Comparison of ENCODE assay signal across 19 mouse cellular contexts in the genomic region with DNA sequence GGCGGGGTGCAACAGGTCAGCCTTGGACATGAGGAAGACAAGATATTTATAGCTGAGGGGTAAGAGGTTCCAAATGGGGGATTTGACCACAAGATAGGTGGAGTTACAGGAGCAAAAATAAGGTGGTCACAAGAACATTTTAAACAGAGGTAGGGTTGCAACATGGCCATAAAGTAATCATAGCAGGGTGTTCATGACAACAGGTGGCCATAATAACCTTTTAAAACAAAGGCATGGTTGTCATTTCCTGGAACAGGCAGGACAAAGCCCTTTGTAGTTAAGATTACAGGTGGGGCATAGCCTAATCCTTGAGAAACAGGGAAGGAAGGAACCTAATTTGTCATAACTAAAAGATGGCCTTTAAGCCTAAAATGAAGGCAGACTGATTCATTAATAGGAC.
"Had no signal": no experiment of that assay in that cellular context is flagged by ENCODE, and none has a peak within 500 bp of the region (broad histone marks: within the 10 kb centered on the region; RNA-seq: fewer than 3 reads in every experiment).

No protein-coding gene starts in this region.

- ATAC-seq: liver, postnatal 0 days; lung, postnatal 0 days; midbrain, embryonic 15.5 days had no signal

- H3K9ac ChIP-seq: limb, embryonic 12.5 days; limb, embryonic 15.5 days; liver, embryonic 14.5 days; liver, postnatal 0 days; lung, embryonic 14.5 days; midbrain, embryonic 12.5 days; midbrain, embryonic 15.5 days; stomach, embryonic 15.5 days had no signal

- H3K36me3 ChIP-seq: midbrain, embryonic 15.5 days had no signal

- H3K4me1 ChIP-seq: midbrain, embryonic 15.5 days; stomach, embryonic 15.5 days had no signal

- H3K27ac ChIP-seq: kidney, postnatal 0 days; limb, embryonic 12.5 days; limb, embryonic 15.5 days; liver, embryonic 14.5 days; macrophage; midbrain, embryonic 12.5 days; midbrain, embryonic 15.5 days; stomach, embryonic 15.5 days had no signal

- H3K9me3 ChIP-seq: limb, embryonic 12.5 days; midbrain, embryonic 12.5 days; midbrain, embryonic 15.5 days; stomach, embryonic 15.5 days had no signal

- DNase-seq: kidney, adult 9 months; kidney, postnatal 4 days; left cerebral cortex, postnatal 4 days; liver, postnatal 0 days; lung, embryonic 14.5 days; right cerebral cortex, postnatal 14 days; right cerebral cortex, postnatal 4 days; spleen, adult 18-20 months; thymus, postnatal 25 days had no signal

- H3K4me3 ChIP-seq: limb, embryonic 12.5 days; limb, embryonic 15.5 days; midbrain, embryonic 12.5 days; midbrain, embryonic 15.5 days; stomach, embryonic 15.5 days had no signal

- H3K4me2 ChIP-seq: limb, embryonic 12.5 days; limb, embryonic 15.5 days; liver, embryonic 11.5 days; lung, embryonic 14.5 days; midbrain, embryonic 12.5 days; midbrain, embryonic 15.5 days; stomach, embryonic 15.5 days had no signal

- H3K27me3 ChIP-seq: limb, embryonic 12.5 days; limb, embryonic 15.5 days; midbrain, embryonic 12.5 days; midbrain, embryonic 15.5 days; stomach, embryonic 15.5 days had no signal
